Mouse (Mus musculus) embryonic fibroblast, embryonic 13.5 days (primary cell): ENCODE data around the gene Galc. TPM values are rescaled to one million over a fixed set of nuclear protein-coding genes. Genes with fewer than 3 reads are reported as not detected.

ENCODE experiments used
- H3K27ac ChIP-seq: 2 replicates; pipeline ENCODE4 v1.5.1; 2012; ENCODE audit warnings: low read length, control low read depth, inconsistent platforms; ENCODE audit not compliant: insufficient read depth
- H3K4me1 ChIP-seq: 2 replicates; pipeline ENCODE4 v1.6.1; 2011; ENCODE audit warnings: low read length; ENCODE audit not compliant: control insufficient read depth, insufficient read depth
- H3K4me3 ChIP-seq: 2 replicates; pipeline ENCODE4 v1.5.1; 2011; ENCODE audit warnings: mild to moderate bottlenecking, control low read depth, low read length; ENCODE audit not compliant: insufficient read depth
- CTCF ChIP-seq: IDR thresholded peaks from 2 replicates; pipeline ENCODE4 v1.5.1; 2011; ENCODE audit warnings: mild to moderate bottlenecking, control low read depth, low read length, moderate library complexity, borderline replicate concordance; ENCODE audit not compliant: insufficient read depth
- POLR2A ChIP-seq: IDR thresholded peaks from 2 replicates; pipeline ENCODE4 v1.6.1; 2011; ENCODE audit warnings: low read depth, mild to moderate bottlenecking, control low read depth, low read length, moderate library complexity
- polyA plus RNA-seq: library from polyadenylated mRNA; stranded (reverse); fragments of >200 nt; gene quantifications from 2 replicates; pipeline ENCODE4 v1.2.4, GENCODE M21; 2011; ENCODE audit warnings: low read depth; ENCODE audit not compliant: missing spikeins, insufficient read length

Galc gene
- polyA plus RNA-seq: 14.0 and 16.8 TPM in 2 replicates

- Histone ChIP-seq H3K27ac (peak within 1 kb of the TSS; percentile 44), H3K4me1 (0 out of 2 replicates have a peak, but pooled peaks cover 4% of the 10 kb centered on the region)
These were observed at the start of gene Galc for GRCm38 (mm10) chr12:98258845-98259517. Gene Galc, minus strand, starts transcription at chr12:98259459.

GRCm38 (mm10) chr12:98307179-98307915, 48.1 kb upstream of the Galc start:
- no peak for TF ChIP-seq POLR2A
- no peak for TF ChIP-seq CTCF
- H3K4me3 ChIP-seq: no peak overlapping the region
- H3K4me1 ChIP-seq: peaks cover 10% of the 10 kb centered on the region

More at GRCm38 (mm10) chr12:98258845-98259517, at the start of gene Galc:
- TF ChIP-seq POLR2A (peak; percentile 47), CTCF (no peak)
- H3K4me3 ChIP-seq: peak within 1 kb of the TSS; percentile 61

GRCm38 (mm10) chr12:98303013-98303412, 43.8 kb upstream of the Galc start:
- no peak overlapping the region for H3K27ac ChIP-seq
- no peak overlapping the region for H3K4me3 ChIP-seq
- TF ChIP-seq POLR2A: no peak
- TF ChIP-seq CTCF: no peak
- H3K4me1 ChIP-seq: no peaks in the 10 kb centered on the region

More at GRCm38 (mm10) chr12:98307179-98307915, 48.1 kb upstream of the Galc start:
- no peak overlapping the region for H3K27ac ChIP-seq

- H3K27ac ChIP-seq: no peak overlapping the region
- H3K4me3 ChIP-seq: no peak overlapping the region
- H3K4me1 ChIP-seq: no peaks in the 10 kb centered on the region
- TF ChIP-seq CTCF (no peak), POLR2A (no peak)
These were observed 42.7 kb upstream of the Galc start for GRCm38 (mm10) chr12:98301980-98302379.

GRCm38 (mm10) chr12:98294241-98294640, 35.0 kb upstream of the Galc start:
- Histone ChIP-seq H3K27ac (no peak overlapping the region), H3K4me3 (no peak overlapping the region), H3K4me1 (no peaks in the 10 kb centered on the region; the same call in 1 of the 2 replicates)
- TF ChIP-seq POLR2A (no peak), CTCF (no peak)

GRCm38 (mm10) chr12:98292278-98292677, 33.0 kb upstream of the Galc start:
- Histone ChIP-seq H3K4me1 (no peaks in the 10 kb centered on the region; the same call in 1 of the 2 replicates), H3K4me3 (no peak overlapping the region), H3K27ac (no peak overlapping the region)
- TF ChIP-seq CTCF (no peak), POLR2A (no peak)

GRCm38 (mm10) chr12:98290475-98290874, 31.2 kb upstream of the Galc start:
- Histone ChIP-seq H3K4me3 (no peak overlapping the region), H3K4me1 (no peaks in the 10 kb centered on the region; the same call in 1 of the 2 replicates), H3K27ac (no peak overlapping the region)
- TF ChIP-seq CTCF: no peak
- TF ChIP-seq POLR2A: no peak

GRCm38 (mm10) chr12:98284477-98284876, 25.2 kb upstream of the Galc start:
- TF ChIP-seq CTCF (no peak), POLR2A (no peak)
- no peak overlapping the region for H3K4me3 ChIP-seq
- no peak overlapping the region for H3K27ac ChIP-seq
- peaks cover 6% of the 10 kb centered on the region for H3K4me1 ChIP-seq

GRCm38 (mm10) chr12:98283487-98283860, 24.2 kb upstream of the Galc start:
- H3K4me1 ChIP-seq: peaks cover 6% of the 10 kb centered on the region
- H3K4me3 ChIP-seq: no peak overlapping the region
- TF ChIP-seq POLR2A: no peak; the same call in 1 of the 2 replicates
- no peak for TF ChIP-seq CTCF
- peak overlapping the region; percentile 99 for H3K27ac ChIP-seq
